Mouse (Mus musculus) E14TG2a.4 (cell line): Measurements from ENCODE around the gene Slco1c1.

Source experiments
- H3K27me3 ChIP-seq: 2 replicates; pipeline ENCODE4 v1.6.1; 2014; ENCODE audit warnings: low read length, control low read depth; ENCODE audit not compliant: insufficient read depth
- H3K36me3 ChIP-seq: 2 replicates; pipeline ENCODE4 v1.6.1; 2014; ENCODE audit warnings: low read length, control low read depth; ENCODE audit not compliant: insufficient read depth
- H3K4me1 ChIP-seq: replicated peaks from 2 replicates; pipeline ENCODE4 v1.6.1; 2014; ENCODE audit warnings: low read depth, low read length, control low read depth
- H3K4me3 ChIP-seq: replicated peaks from 2 replicates; pipeline ENCODE4 v1.5.1; 2014; ENCODE audit warnings: mild to moderate bottlenecking, low read length
- H3K9me3 ChIP-seq: 2 replicates; pipeline ENCODE4 v1.6.1; 2014; ENCODE audit warnings: low read length, control low read depth
- CTCF ChIP-seq: conservative IDR thresholded peaks from 2 replicates; pipeline ENCODE4 v1.5.1; 2014; ENCODE audit warnings: low read length
- NANOG ChIP-seq: IDR thresholded peaks from 2 replicates; pipeline ENCODE4 v1.6.1; 2014; ENCODE audit warnings: borderline replicate concordance, low read length, mixed read lengths
- POU5F1 ChIP-seq: IDR thresholded peaks from 2 replicates; pipeline ENCODE4 v1.6.1; 2014; ENCODE audit warnings: low read length, borderline replicate concordance

Slco1c1 gene

DNA sequence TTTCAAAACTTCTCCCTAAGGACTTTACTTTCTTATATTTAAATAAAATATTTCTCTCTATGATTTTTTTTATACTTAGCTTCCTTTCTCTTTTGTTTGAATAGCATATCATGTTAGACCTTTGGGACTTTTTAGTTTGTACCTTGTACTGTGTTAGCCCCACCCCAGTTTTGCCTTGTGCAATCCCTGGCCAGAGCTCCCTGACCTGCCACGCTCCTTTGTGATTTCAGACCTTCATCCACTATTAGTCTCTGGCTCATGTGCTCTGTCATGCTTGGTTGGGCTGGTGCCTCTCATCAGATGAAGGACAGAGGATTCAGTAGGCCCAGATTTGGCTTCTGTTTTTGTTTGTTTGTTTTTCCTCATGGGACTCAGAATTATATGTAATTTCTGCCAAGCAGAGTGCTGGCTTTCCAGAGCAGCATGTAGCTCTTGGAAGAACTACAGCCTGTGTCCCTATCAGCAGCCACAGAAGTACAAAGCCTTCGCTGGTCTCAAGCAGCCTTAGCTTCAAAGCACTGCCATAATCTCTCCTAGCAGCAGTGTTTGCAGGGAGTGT is 86.6 kb downstream of the Slco1c1 start:
- Histone ChIP-seq H3K27me3 (no peaks in the 10 kb centered on the region), H3K4me1 (no peaks in the 10 kb centered on the region; the same call in 1 of the 2 replicates), H3K36me3 (no peaks in the 10 kb centered on the region), H3K9me3 (no peaks in the 10 kb centered on the region), H3K4me3 (no peak overlapping the region)
- TF ChIP-seq NANOG: no peak
- TF ChIP-seq POU5F1: no peak
- TF ChIP-seq CTCF: no peak

DNA sequence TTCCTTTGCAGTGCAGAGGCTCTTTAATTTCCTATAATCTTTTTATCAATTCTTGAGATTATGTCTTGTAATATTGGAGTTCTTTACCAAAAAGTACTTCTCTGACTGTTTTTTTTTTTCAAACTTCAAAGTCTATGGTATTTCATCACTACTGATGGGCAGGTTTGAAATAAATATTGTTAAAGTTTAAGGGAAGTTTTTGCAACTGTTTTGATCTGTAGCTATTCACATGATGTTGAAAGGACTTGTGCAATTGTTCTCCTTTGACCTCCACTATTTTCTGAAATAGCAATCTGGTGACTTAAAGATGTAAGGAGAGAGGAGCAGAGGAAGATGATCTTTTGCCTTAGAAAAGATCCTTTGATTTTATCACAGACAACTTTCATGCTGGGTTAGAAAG is 89.8 kb downstream of the Slco1c1 start:
- no peaks in the 10 kb centered on the region for H3K36me3 ChIP-seq
- TF ChIP-seq NANOG (no peak), CTCF (no peak), POU5F1 (no peak)
- no peaks in the 10 kb centered on the region; the same call in 1 of the 2 replicates for H3K4me1 ChIP-seq
- H3K9me3 ChIP-seq: no peaks in the 10 kb centered on the region
- no peak overlapping the region for H3K4me3 ChIP-seq
- H3K27me3 ChIP-seq: no peaks in the 10 kb centered on the region

DNA sequence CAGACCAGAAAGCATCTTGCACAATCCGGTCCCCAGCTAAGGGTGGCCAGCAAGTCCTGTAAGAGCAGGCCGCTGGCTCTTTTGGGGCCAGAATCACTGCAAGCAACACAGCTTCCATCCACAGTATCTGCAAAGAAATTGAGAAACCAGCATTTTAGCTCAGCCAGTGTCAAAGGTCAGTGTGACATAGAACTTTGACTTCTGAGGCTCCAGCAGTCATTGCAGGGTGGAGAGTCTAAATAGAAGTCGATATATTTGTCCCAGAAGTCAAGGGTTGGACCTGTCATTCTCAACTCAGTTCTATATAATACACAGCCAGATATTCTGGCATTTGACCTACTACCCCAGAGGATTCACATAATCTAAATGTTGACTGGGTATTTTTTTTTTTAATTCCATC is 91.2 kb downstream of the Slco1c1 start:
- TF ChIP-seq NANOG (no peak), CTCF (no peak), POU5F1 (no peak)
- H3K27me3 ChIP-seq: no peaks in the 10 kb centered on the region
- H3K36me3 ChIP-seq: no peaks in the 10 kb centered on the region
- no peaks in the 10 kb centered on the region for H3K9me3 ChIP-seq
- H3K4me1 ChIP-seq: no peaks in the 10 kb centered on the region; the same call in 1 of the 2 replicates
- H3K4me3 ChIP-seq: no peak overlapping the region
